Mouse (Mus musculus) adipocyte (in vitro differentiated cells): Measurements from ENCODE around the gene Nr0b2.

ENCODE experiments used
- DNase-seq: peaks from one replicate; pipeline ENCODE4 v3.0.0-alpha.2; 2016; ENCODE audit warnings: low spot score

Nr0b2 gene

GRCm38 (mm10) chr4:133561622-133562021, 8.4 kb downstream of the Nr0b2 start:
- no peak for DNase-seq

GRCm38 (mm10) chr4:133563123-133563571, 10.0 kb downstream of the Nr0b2 start:
- DNase-seq: no peak

GRCm38 (mm10) chr4:133567251-133567650, 14.1 kb downstream of the Nr0b2 start:
- DNase-seq: no peak

GRCm38 (mm10) chr4:133569291-133570065, 16.3 kb downstream of the Nr0b2 start:
- no peak for DNase-seq

GRCm38 (mm10) chr4:133570066-133570466, 16.9 kb downstream of the Nr0b2 start:
- peak; percentile 28 for DNase-seq

- peak; percentile 94 for DNase-seq
Observed at GRCm38 (mm10) chr4:133574070-133574842, 21.1 kb downstream of the Nr0b2 start, which contains the start of gene Gpatch3. TSS of gene Gpatch3 (plus strand) at chr4:133574745.

GRCm38 (mm10) chr4:133574843-133575202, 21.6 kb downstream of the Nr0b2 start:
- no peak for DNase-seq

GRCm38 (mm10) chr4:133577983-133578382, 24.8 kb downstream of the Nr0b2 start:
- no peak for DNase-seq

GRCm38 (mm10) chr4:133583690-133584058, 30.5 kb downstream of the Nr0b2 start:
- no peak for DNase-seq

- peak; percentile 85 for DNase-seq
Observed at GRCm38 (mm10) chr4:133584059-133584951, 31.1 kb downstream of the Nr0b2 start, which contains the start of gene Gpn2. TSS of gene Gpn2 (plus strand) at chr4:133584362.

- peak; percentile 61 for DNase-seq
Observed at GRCm38 (mm10) chr4:133592570-133592969, 39.4 kb downstream of the Nr0b2 start.

- no peak for DNase-seq
Observed at GRCm38 (mm10) chr4:133595538-133595937, 42.4 kb downstream of the Nr0b2 start.

GRCm38 (mm10) chr4:133596084-133596483, 42.9 kb downstream of the Nr0b2 start:
- no peak for DNase-seq

- DNase-seq: no peak
Observed at GRCm38 (mm10) chr4:133598616-133599015, 45.4 kb downstream of the Nr0b2 start.

GRCm38 (mm10) chr4:133599116-133599515, 45.9 kb downstream of the Nr0b2 start:
- no peak for DNase-seq

- peak; percentile 28 for DNase-seq
Observed at GRCm38 (mm10) chr4:133599571-133600073, 46.4 kb downstream of the Nr0b2 start.

- no peak for DNase-seq
Observed at GRCm38 (mm10) chr4:133600306-133600705, 47.1 kb downstream of the Nr0b2 start.

GRCm38 (mm10) chr4:133601721-133602218, 48.6 kb downstream of the Nr0b2 start, which contains the start of gene Sfn:
TSS of gene Sfn (minus strand) at chr4:133602168.
- DNase-seq: no peak

GRCm38 (mm10) chr4:133603056-133603455, 49.9 kb downstream of the Nr0b2 start:
- no peak for DNase-seq

GRCm38 (mm10) chr4:133604175-133604574, 51.0 kb downstream of the Nr0b2 start:
- DNase-seq: no peak

- no peak for DNase-seq
Observed at GRCm38 (mm10) chr4:133604856-133605255, 51.7 kb downstream of the Nr0b2 start.

- no peak for DNase-seq
Observed at GRCm38 (mm10) chr4:133605330-133605729, 52.2 kb downstream of the Nr0b2 start.
